Mouse (Mus musculus) MEL (cell line): Measurements from ENCODE around the gene Crebbp. TPM values are rescaled to one million over a fixed set of nuclear protein-coding genes. Genes with fewer than 3 reads are reported as not detected.

Source experiments
- DNase-seq: peaks from one replicate; pipeline ENCODE4 v3.0.0; 2011; ENCODE audit warnings: low read depth, low spot score
- H3K27ac ChIP-seq: 2 replicates; pipeline ENCODE4 v1.5.1; 2012; ENCODE audit warnings: low read depth, mild to moderate bottlenecking, control low read depth, low read length, moderate library complexity; ENCODE audit not compliant: control insufficient read depth
- H3K27me3 ChIP-seq, 2 experiments: fragments of 150-350 bp in 1 of 2; sonication (generic) in 1 of 2; 2 replicates each; pipeline ENCODE4 v1.6.1; 2012; ENCODE audit warnings: low read length in 2 of 2, mild to moderate bottlenecking in 2 of 2, improper control_type of control experiment in 1 of 2, moderate library complexity in 1 of 2; ENCODE audit not compliant: insufficient read depth in 2 of 2, control insufficient read depth in 1 of 2
- H3K36me3 ChIP-seq, 2 experiments: 2 replicates each; pipeline ENCODE4 v1.6.1; 2012 to 2014; ENCODE audit warnings: low read length in 2 of 2, improper control_type of control experiment in 1 of 2, inconsistent platforms in 1 of 2, mild to moderate bottlenecking in 1 of 2; ENCODE audit not compliant: insufficient read depth in 2 of 2, control insufficient read depth in 1 of 2
- H3K4me1 ChIP-seq, 2 experiments: fragments of 150-350 bp in 1 of 2; sonication (generic) in 1 of 2; 2 replicates each; pipeline ENCODE4 v1.6.1; 2012; ENCODE audit warnings: low read length in 2 of 2, improper control_type of control experiment in 1 of 2, mild to moderate bottlenecking in 1 of 2; ENCODE audit not compliant: insufficient read depth in 2 of 2, control insufficient read depth in 1 of 2
- H3K4me3 ChIP-seq, 2 experiments: fragments of 150-350 bp in 1 of 2; sonication (generic) in 1 of 2; 2 replicates each; pipeline ENCODE4 v1.5.1; 2012; ENCODE audit warnings: low read depth in 2 of 2, low read length in 2 of 2, mild to moderate bottlenecking in 2 of 2, moderate library complexity in 2 of 2, control low read depth in 1 of 2, improper control_type of control experiment in 1 of 2; ENCODE audit not compliant: control insufficient read depth in 1 of 2, insufficient read depth in 1 of 2
- H3K79me2 ChIP-seq: 2 replicates; pipeline ENCODE4 v1.6.1; 2012; ENCODE audit warnings: mild to moderate bottlenecking, low read length, moderate library complexity; ENCODE audit not compliant: control insufficient read depth, poor library complexity, insufficient read depth
- H3K9ac ChIP-seq: 2 replicates; pipeline ENCODE4 v1.6.1; 2012; ENCODE audit warnings: low read depth, mild to moderate bottlenecking, control low read depth, low read length, moderate library complexity; ENCODE audit not compliant: control insufficient read depth, poor library complexity, severe bottlenecking
- H3K9me3 ChIP-seq: fragments of 150-350 bp; sonication (generic); replicated peaks from 2 replicates; pipeline ENCODE4 v1.6.1; 2012; ENCODE audit warnings: mild to moderate bottlenecking, low read length, improper control_type of control experiment, moderate library complexity; ENCODE audit not compliant: insufficient read depth
- CHD1 ChIP-seq: IDR thresholded peaks from 2 replicates; pipeline ENCODE4 v1.6.1; 2012; ENCODE audit warnings: low read depth, mild to moderate bottlenecking, inconsistent platforms, low read length, improper control_type of control experiment
- CTCF ChIP-seq, 3 experiments: IDR thresholded peaks in 2 of 3; conservative IDR thresholded peaks in 1 of 3; 2 replicates each; pipeline ENCODE4 v1.5.1; 2011 to 2012; ENCODE audit warnings: low read length in 3 of 3, low read depth in 2 of 3, mild to moderate bottlenecking in 2 of 3, improper control_type of control experiment in 1 of 3, inconsistent platforms in 1 of 3, mixed read lengths in 1 of 3, moderate library complexity in 1 of 3; ENCODE audit not compliant: control insufficient read depth in 1 of 3, insufficient read depth in 1 of 3, poor library complexity in 1 of 3, severe bottlenecking in 1 of 3
- ELF1 ChIP-seq: IDR thresholded peaks from 2 replicates; pipeline ENCODE4 v1.6.1; 2014; ENCODE audit warnings: low read depth, mild to moderate bottlenecking, inconsistent platforms, low read length, improper control_type of control experiment, moderate library complexity
- ETS1 ChIP-seq: IDR thresholded peaks from 2 replicates; pipeline ENCODE4 v1.6.1; 2012; ENCODE audit warnings: low read depth, mild to moderate bottlenecking, inconsistent platforms, low read length, improper control_type of control experiment, moderate library complexity
- HCFC1 ChIP-seq: IDR thresholded peaks from 2 replicates; pipeline ENCODE4 v1.6.1; 2012; ENCODE audit warnings: low read depth, mild to moderate bottlenecking, inconsistent platforms, low read length, improper control_type of control experiment, moderate library complexity
- JUND ChIP-seq: IDR thresholded peaks from 2 replicates; pipeline ENCODE4 v1.6.1; 2011; ENCODE audit warnings: low read depth, mild to moderate bottlenecking, improper control_type of control experiment, low read length
- KAT2A ChIP-seq: conservative IDR thresholded peaks from 2 replicates; pipeline ENCODE4 v1.6.1; 2012; ENCODE audit warnings: low read depth, low read length, improper control_type of control experiment, inconsistent platforms
- MAZ ChIP-seq: IDR thresholded peaks from 2 replicates; pipeline ENCODE4 v1.6.1; 2012; ENCODE audit warnings: low read depth, mild to moderate bottlenecking, inconsistent platforms, low read length, improper control_type of control experiment
- MEF2A ChIP-seq: IDR thresholded peaks from 2 replicates; pipeline ENCODE4 v1.6.1; 2014; ENCODE audit warnings: low read depth, mild to moderate bottlenecking, inconsistent platforms, low read length, improper control_type of control experiment; ENCODE audit not compliant: poor library complexity, insufficient replicate concordance, severe bottlenecking; ENCODE audit errors: extremely low read depth
- MXI1 ChIP-seq: IDR thresholded peaks from 2 replicates; pipeline ENCODE4 v1.6.1; 2011; ENCODE audit warnings: mild to moderate bottlenecking, low read depth, low read length, improper control_type of control experiment
- NELFE ChIP-seq: IDR thresholded peaks from 2 replicates; pipeline ENCODE4 v1.6.1; 2011; ENCODE audit warnings: low read depth, low read length, improper control_type of control experiment
- POLR2A ChIP-seq, 2 experiments: IDR thresholded peaks; 2 replicates each; pipeline ENCODE4 v1.6.1; 2011 to 2012; ENCODE audit warnings: low read length in 2 of 2, mild to moderate bottlenecking in 2 of 2, control low read depth in 1 of 2, improper control_type of control experiment in 1 of 2, low read depth in 1 of 2, moderate library complexity in 1 of 2; ENCODE audit not compliant: control insufficient read depth in 1 of 2, insufficient read depth in 1 of 2, poor library complexity in 1 of 2
- POLR2AphosphoS5 ChIP-seq: IDR thresholded peaks from 2 replicates; pipeline ENCODE4 v1.6.1; 2012; ENCODE audit warnings: low read depth, borderline replicate concordance, mild to moderate bottlenecking, inconsistent platforms, low read length, moderate library complexity, mixed read lengths
- RAD21 ChIP-seq: IDR thresholded peaks from 2 replicates; pipeline ENCODE4 v1.6.1; 2011; ENCODE audit warnings: mild to moderate bottlenecking, low read depth, low read length, improper control_type of control experiment
- RCOR1 ChIP-seq: IDR thresholded peaks from 2 replicates; pipeline ENCODE4 v1.6.1; 2012; ENCODE audit warnings: low read depth, mild to moderate bottlenecking, inconsistent platforms, low read length, improper control_type of control experiment
- SMC3 ChIP-seq: IDR thresholded peaks from 2 replicates; pipeline ENCODE4 v1.6.1; 2011; ENCODE audit warnings: low read depth, low read length, improper control_type of control experiment
- TBP ChIP-seq: IDR thresholded peaks from 2 replicates; pipeline ENCODE4 v1.8.0; 2011; ENCODE audit warnings: low read depth, low read length, improper control_type of control experiment
- TCF12 ChIP-seq: IDR thresholded peaks from 2 replicates; pipeline ENCODE4 v1.6.1; 2014; ENCODE audit warnings: low read depth, mild to moderate bottlenecking, inconsistent platforms, low read length, improper control_type of control experiment, moderate library complexity
- UBTF ChIP-seq: IDR thresholded peaks from 2 replicates; pipeline ENCODE4 v1.6.1; 2012; ENCODE audit warnings: low read depth, mild to moderate bottlenecking, inconsistent platforms, low read length, improper control_type of control experiment, moderate library complexity, borderline replicate concordance; ENCODE audit not compliant: insufficient read depth
- USF1 ChIP-seq: IDR thresholded peaks from 2 replicates; pipeline ENCODE4 v1.6.1; 2014; ENCODE audit warnings: low read depth, mild to moderate bottlenecking, inconsistent platforms, low read length, improper control_type of control experiment, moderate library complexity
- USF2 ChIP-seq, 2 experiments: IDR thresholded peaks; 2 replicates each; pipeline ENCODE4 v1.6.1; 2011 to 2012; ENCODE audit warnings: improper control_type of control experiment in 2 of 2, low read length in 2 of 2, borderline replicate concordance in 1 of 2, inconsistent platforms in 1 of 2, low read depth in 1 of 2, mild to moderate bottlenecking in 1 of 2; ENCODE audit not compliant: insufficient read depth in 1 of 2
- ZC3H11A ChIP-seq: IDR thresholded peaks from 2 replicates; pipeline ENCODE4 v1.6.1; 2012; ENCODE audit warnings: low read depth, mild to moderate bottlenecking, inconsistent platforms, low read length, improper control_type of control experiment
- ZMIZ1 ChIP-seq: IDR thresholded peaks from 2 replicates; pipeline ENCODE4 v1.6.1; 2012; ENCODE audit warnings: low read depth, mild to moderate bottlenecking, inconsistent platforms, low read length, improper control_type of control experiment, moderate library complexity
- polyA plus RNA-seq, 2 experiments: library from polyadenylated mRNA; stranded (reverse) in 1 of 2; unstranded in 1 of 2; fragments of >175 nt in 1 of 2; fragments of >200 nt in 1 of 2; gene quantifications; 2 replicates each; pipeline versions ENCODE4 v1.2.1 to v1.2.4; 2012; ENCODE audit warnings: low replicate concordance in 2 of 2, low read depth in 1 of 2; ENCODE audit not compliant: insufficient read length in 2 of 2, insufficient read depth in 1 of 2, missing spikeins in 1 of 2
- total RNA-seq: library from RNA; depleted of rRNA; stranded (reverse); fragments of 300-350 nt; gene quantifications from 2 replicates; pipeline ENCODE4 v1.2.3, GENCODE M21; 2012

Crebbp gene
- total and polyA plus RNA-seq, 3 experiments = 4.7 to 145 (median 7.0) TPM

- Histone ChIP-seq H3K36me3 (peaks cover 0 to 5% of the 10 kb centered on the region in 2 experiments; a peak in 3 of 4 replicates), H3K27ac (no peak overlapping the region), H3K4me1 (peaks cover 0 to 2% of the 10 kb centered on the region in 2 experiments; a peak in 1 of 4 replicates), H3K9me3 (no peaks in the 10 kb centered on the region), H3K27me3 (no peaks in the 10 kb centered on the region), H3K9ac (no peak overlapping the region), H3K4me3 (no peak overlapping the region), H3K79me2 (no peaks in the 10 kb centered on the region)
- DNase-seq = peak; percentile 60
- TF ChIP-seq UBTF = no peak
- no peak for TF ChIP-seq CHD1
- TF ChIP-seq USF2 (IDR thresholded peaks at IDR 0.05; ENCODE audit: borderline replicate concordance in 1 of 2, insufficient read depth in 1 of 2, low read depth in 1 of 2, low read length in 2 of 2) = no peak
- no peak for TF ChIP-seq RCOR1
- TF ChIP-seq ETS1 = no peak
- TF ChIP-seq SMC3 = peak; percentile 53
- TF ChIP-seq JUND = no peak
- peak; percentile 66 for TF ChIP-seq RAD21
- no peak for TF ChIP-seq KAT2A
- TF ChIP-seq MAZ = no peak
- TF ChIP-seq ZMIZ1 = no peak
- TF ChIP-seq POLR2A (IDR thresholded peaks at IDR 0.05; ENCODE audit: control insufficient read depth in 1 of 2, insufficient read depth in 1 of 2, low read depth in 1 of 2, low read length in 2 of 2, poor library complexity in 1 of 2) = no peak
- no peak for TF ChIP-seq MXI1
- TF ChIP-seq ELF1 = no peak
- TF ChIP-seq TBP = no peak
- TF ChIP-seq NELFE = no peak
- TF ChIP-seq TCF12 = no peak
- TF ChIP-seq HCFC1 = no peak
- TF ChIP-seq CTCF (IDR thresholded peaks at IDR 0.05 in 2 of 3, conservative IDR thresholded peaks at IDR 0.05 in 1 of 3; ENCODE audit: control insufficient read depth in 1 of 3, insufficient read depth in 1 of 3, low read depth in 2 of 3, low read length in 3 of 3, poor library complexity in 1 of 3, severe bottlenecking in 1 of 3) = peak; percentile 22 to 59 (median 48); a peak in 5 of 6 replicates
- TF ChIP-seq USF1 = no peak
- no peak for TF ChIP-seq ZC3H11A
These were observed 45.3 kb downstream of the Crebbp start for GRCm38 (mm10) chr16:4168476-4168875.

- no peaks in the 10 kb centered on the region for H3K9me3 ChIP-seq
- no peaks in the 10 kb centered on the region for H3K36me3 ChIP-seq
- H3K27me3 ChIP-seq = no peaks in the 10 kb centered on the region
- no peak for DNase-seq
- no peaks in the 10 kb centered on the region; the same call in 1 of the 2 replicates for H3K79me2 ChIP-seq
- no peak overlapping the region for H3K27ac ChIP-seq
- H3K4me3 ChIP-seq = no peak overlapping the region
- H3K9ac ChIP-seq = no peak overlapping the region
- H3K4me1 ChIP-seq = no peaks in the 10 kb centered on the region
- no peak for TF ChIP-seq HCFC1
- no peak for TF ChIP-seq POLR2AphosphoS5
- no peak for TF ChIP-seq JUND
- TF ChIP-seq SMC3 = no peak
- TF ChIP-seq MEF2A = no peak
- no peak for TF ChIP-seq USF2 (IDR thresholded peaks at IDR 0.05; ENCODE audit: borderline replicate concordance in 1 of 2, insufficient read depth in 1 of 2, low read depth in 1 of 2, low read length in 2 of 2)
These were observed 52.9 kb downstream of the Crebbp start for GRCm38 (mm10) chr16:4160898-4161247.
